Mouse (Mus musculus) intestine, postnatal 0 days (tissue): Measurements from ENCODE around the gene Mrc1. TPM values are rescaled to one million over a fixed set of nuclear protein-coding genes. Genes with fewer than 3 reads are reported as not detected.

ENCODE experiments used
- ATAC-seq: fragments of 200-750 bp; cut with Nextera tagmentation; 2 replicates; pipeline ENCODE4 v1.8.0; 2017; ENCODE audit warnings: mild to moderate bottlenecking, moderate TSS enrichment, moderate library complexity
- H3K27ac ChIP-seq: fragments of 300-500 bp; sonication (generic); 2 replicates; pipeline ENCODE4 v1.5.1; 2014; ENCODE audit warnings: mild to moderate bottlenecking, low read depth, low read length, moderate library complexity
- H3K27me3 ChIP-seq: fragments of 300-500 bp; sonication (generic); replicated peaks from 2 replicates; pipeline ENCODE4 v1.6.1; 2014; ENCODE audit warnings: low read length, mixed read lengths; ENCODE audit not compliant: control insufficient read depth, insufficient read depth
- H3K36me3 ChIP-seq: fragments of 300-500 bp; sonication (generic); 2 replicates; pipeline ENCODE4 v1.6.1; 2014; ENCODE audit warnings: mild to moderate bottlenecking, moderate library complexity; ENCODE audit not compliant: control insufficient read depth, insufficient read depth
- H3K4me1 ChIP-seq: fragments of 300-500 bp; sonication (generic); replicated peaks from 2 replicates; pipeline ENCODE4 v1.6.1; 2014; ENCODE audit warnings: antibody characterized with exemption, low read length, mixed read lengths; ENCODE audit not compliant: control insufficient read depth, insufficient read depth
- H3K4me2 ChIP-seq: fragments of 300-500 bp; sonication (generic); replicated peaks from 2 replicates; pipeline ENCODE4 v1.6.1; 2014; ENCODE audit warnings: low read depth, mild to moderate bottlenecking, moderate library complexity
- H3K4me3 ChIP-seq: fragments of 300-500 bp; sonication (generic); 2 replicates; pipeline ENCODE4 v1.5.1; 2014; ENCODE audit warnings: low read depth, low read length
- H3K9ac ChIP-seq: fragments of 300-500 bp; sonication (generic); 2 replicates; pipeline ENCODE4 v1.6.1; 2014; ENCODE audit warnings: mild to moderate bottlenecking, low read depth, low read length
- H3K9me3 ChIP-seq: fragments of 300-500 bp; sonication (generic); 2 replicates; pipeline ENCODE4 v1.6.1; 2016; ENCODE audit warnings: mixed run types; ENCODE audit not compliant: control insufficient read depth
- CTCF ChIP-seq: sonication (generic); IDR thresholded peaks from 2 replicates; pipeline ENCODE4 v1.5.1; 2016; ENCODE audit warnings: low read depth, mild to moderate bottlenecking, control low read depth, antibody characterized with exemption, moderate library complexity
- WGBS: fragments of 180-500 bp; shearing (Covaris S2); extraction: QIAGEN DNeasy Blood & Tissue Kit; methylation state at CpG from one replicate; pipeline ENCODE4 v1.1.7; 2014; 5-methylcytosine and 5-hydroxymethylcytosine counted together
- polyA plus RNA-seq: library from polyadenylated mRNA; unstranded; fragments of >200 nt; fragmentation: Nextera tagmentation; extraction: Ambion mirVana; gene quantifications from 2 replicates; pipeline ENCODE4 v1.2.1, GENCODE M21; 2015

Gene Mrc1
- polyA plus RNA-seq, 1 experiment from 2014 or later = 3.1 TPM

DNA sequence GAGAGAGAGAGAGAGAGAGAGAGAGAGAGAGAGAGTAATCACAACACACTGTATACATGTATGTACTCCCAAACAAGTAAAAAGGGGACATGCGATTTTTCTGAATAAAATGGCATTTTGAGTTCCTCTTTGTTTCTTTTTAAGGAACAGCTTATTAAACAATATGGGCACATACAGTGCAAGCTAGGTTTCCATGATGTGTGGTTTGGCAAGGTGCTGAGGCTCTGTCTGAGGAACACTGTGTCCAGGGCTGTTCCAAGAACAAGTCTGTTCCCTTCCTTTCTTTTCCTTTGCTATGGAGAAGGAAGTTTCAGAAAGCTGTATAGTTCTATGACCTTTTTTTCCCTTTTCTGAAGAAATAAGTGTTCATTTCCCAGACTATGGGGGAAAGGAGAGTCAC lies 24.9 kb upstream of the Mrc1 start:
- Histone ChIP-seq H3K4me2 (no peak overlapping the region), H3K9me3 (no peaks in the 10 kb centered on the region), H3K27me3 (no peaks in the 10 kb centered on the region), H3K36me3 (0 out of 2 replicates have a peak, but pooled peaks cover 3% of the 10 kb centered on the region), H3K27ac (no peak overlapping the region), H3K4me3 (no peak overlapping the region), H3K9ac (no peak overlapping the region), H3K4me1 (no peaks in the 10 kb centered on the region; the same call in 1 of the 2 replicates)
- ATAC-seq = no peak
- 96% methylated on average over 1 of the region's 1 CpGs for WGBS
- no peak for TF ChIP-seq CTCF

DNA sequence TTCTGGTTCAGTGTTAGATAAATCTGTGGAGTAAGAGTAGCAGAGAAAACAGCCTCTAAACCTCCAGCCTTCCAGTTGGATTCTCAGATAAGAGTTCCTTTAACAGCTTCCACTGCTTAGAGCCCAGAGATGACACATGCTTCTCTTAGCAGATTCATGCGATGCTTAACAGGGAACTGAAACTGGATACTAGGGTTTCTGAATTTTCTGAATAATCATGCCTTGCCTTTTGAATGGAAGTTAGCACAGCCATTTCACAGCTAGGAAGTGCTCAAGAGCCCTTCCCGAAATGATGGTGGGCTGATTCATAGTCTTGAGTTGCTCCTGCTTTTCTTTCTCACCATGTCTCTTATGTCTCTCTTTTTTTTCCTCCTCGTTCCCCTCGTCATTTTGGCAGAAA lies 22.4 kb upstream of the Mrc1 start:
- TF ChIP-seq CTCF = no peak
- H3K4me2 ChIP-seq = no peak overlapping the region
- H3K27me3 ChIP-seq = no peaks in the 10 kb centered on the region
- WGBS = 78% methylated on average over 4 of the region's 4 CpGs
- no peak overlapping the region for H3K4me3 ChIP-seq
- H3K9ac ChIP-seq = no peak overlapping the region
- H3K27ac ChIP-seq = no peak overlapping the region
- no peaks in the 10 kb centered on the region; the same call in 1 of the 2 replicates for H3K4me1 ChIP-seq
- no peaks in the 10 kb centered on the region for H3K9me3 ChIP-seq
- 0 out of 2 replicates have a peak, but pooled peaks cover 3% of the 10 kb centered on the region for H3K36me3 ChIP-seq
- ATAC-seq = no peak

DNA sequence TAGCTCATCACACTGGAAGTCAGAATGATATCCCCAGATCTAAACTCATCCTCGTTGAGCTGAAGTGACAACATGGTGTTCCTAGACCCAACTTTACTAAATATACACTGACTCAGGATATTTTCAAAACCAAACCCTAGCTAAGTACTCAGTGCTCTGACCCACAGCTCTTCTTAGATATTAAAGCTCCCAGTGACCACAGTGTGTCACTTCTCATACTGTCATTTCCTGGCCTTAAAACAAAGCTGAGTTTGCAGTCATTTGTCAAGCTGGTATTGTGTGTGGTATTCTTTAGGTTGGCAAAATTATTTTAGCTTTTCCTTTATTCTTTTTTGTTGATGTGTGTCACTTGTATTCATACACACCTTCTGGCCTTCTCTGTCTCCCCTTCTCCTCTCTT lies 18.5 kb upstream of the Mrc1 start:
- 0 out of 2 replicates have a peak, but pooled peaks cover 2% of the 10 kb centered on the region for H3K36me3 ChIP-seq
- WGBS = 86% methylated on average over 1 of the region's 1 CpGs
- no peaks in the 10 kb centered on the region for H3K9me3 ChIP-seq
- no peak overlapping the region for H3K4me3 ChIP-seq
- no peak for ATAC-seq
- no peak for TF ChIP-seq CTCF
- no peak overlapping the region for H3K4me2 ChIP-seq
- no peak overlapping the region for H3K27ac ChIP-seq
- H3K27me3 ChIP-seq = no peaks in the 10 kb centered on the region
- no peak overlapping the region for H3K9ac ChIP-seq
- H3K4me1 ChIP-seq = no peaks in the 10 kb centered on the region; the same call in 1 of the 2 replicates

DNA sequence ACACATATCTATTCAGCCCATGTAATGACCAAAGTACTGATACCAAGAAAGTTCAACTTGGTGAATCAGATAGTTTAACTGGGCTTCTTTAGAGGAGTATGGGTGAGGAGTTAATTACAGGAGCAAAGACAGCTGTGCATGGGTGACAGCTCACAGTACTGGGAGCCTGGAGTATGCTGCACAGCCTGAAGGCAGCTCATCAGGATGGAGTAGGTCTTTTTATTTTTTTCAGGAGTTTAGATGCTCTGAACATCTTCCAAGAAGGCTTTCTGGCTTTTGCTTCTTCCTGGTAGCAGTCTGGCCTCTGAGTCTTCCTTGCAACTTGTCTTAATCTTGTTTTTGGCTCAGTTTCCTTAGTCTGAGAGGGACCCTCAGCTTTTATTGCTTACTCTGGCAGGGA lies 17.6 kb upstream of the Mrc1 start:
- no peak overlapping the region for H3K27ac ChIP-seq
- no peaks in the 10 kb centered on the region for H3K9me3 ChIP-seq
- H3K27me3 ChIP-seq = no peaks in the 10 kb centered on the region
- H3K4me2 ChIP-seq = no peak overlapping the region
- no peak overlapping the region for H3K9ac ChIP-seq
- H3K36me3 ChIP-seq = no peaks in the 10 kb centered on the region
- no peaks in the 10 kb centered on the region for H3K4me1 ChIP-seq
- H3K4me3 ChIP-seq = no peak overlapping the region
- TF ChIP-seq CTCF = no peak
- ATAC-seq = no peak

DNA sequence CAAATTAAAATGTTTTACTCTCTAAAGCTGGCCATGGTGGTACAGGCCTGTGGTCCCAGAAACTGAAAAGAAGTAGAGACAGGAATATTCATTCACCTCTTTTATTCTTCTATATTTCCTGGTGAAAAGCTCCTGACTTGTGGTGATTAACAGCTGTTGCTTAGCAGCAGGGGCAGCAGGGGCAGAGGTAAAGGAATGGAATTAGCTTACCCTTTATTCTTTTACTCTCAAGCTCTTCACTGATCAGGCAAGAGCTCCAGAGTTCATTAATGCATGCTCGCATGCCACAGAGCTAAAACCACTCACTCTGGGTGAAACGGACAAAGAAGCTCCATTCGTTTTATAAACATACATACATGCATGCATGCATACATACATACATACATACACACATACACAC lies 14.4 kb upstream of the Mrc1 start:
- no peak overlapping the region for H3K4me3 ChIP-seq
- no peak overlapping the region for H3K27ac ChIP-seq
- WGBS = 55% methylated on average over 3 of the region's 3 CpGs
- H3K4me1 ChIP-seq = no peaks in the 10 kb centered on the region
- no peaks in the 10 kb centered on the region for H3K27me3 ChIP-seq
- no peak overlapping the region for H3K4me2 ChIP-seq
- no peaks in the 10 kb centered on the region for H3K36me3 ChIP-seq
- TF ChIP-seq CTCF = no peak
- no peaks in the 10 kb centered on the region for H3K9me3 ChIP-seq
- no peak for ATAC-seq
- H3K9ac ChIP-seq = no peak overlapping the region

DNA sequence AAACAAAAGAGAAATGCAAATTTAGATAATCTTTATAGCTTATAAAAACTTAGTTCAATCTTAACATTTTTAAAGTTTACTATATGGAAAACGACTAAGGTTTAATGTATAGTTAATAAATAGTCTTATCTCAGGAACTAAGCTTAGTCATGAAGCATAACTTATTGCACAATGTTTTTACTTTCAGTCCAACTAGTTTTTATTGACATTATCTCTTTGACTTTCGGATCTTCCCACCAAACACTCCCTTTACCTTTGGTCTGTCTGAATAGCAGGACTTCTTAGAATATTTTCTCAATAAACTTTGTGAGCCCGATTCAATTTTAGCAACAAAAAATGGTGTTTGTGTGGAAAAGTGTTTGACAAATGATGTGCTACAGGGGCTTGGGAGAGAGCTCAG lies 12.5 kb upstream of the Mrc1 start:
- Histone ChIP-seq H3K4me2 (peak overlapping the region; percentile 37), H3K27ac (peak overlapping the region; percentile 35; the same call in 1 of the 2 replicates), H3K9me3 (no peaks in the 10 kb centered on the region), H3K4me3 (no peak overlapping the region), H3K4me1 (no peaks in the 10 kb centered on the region; the same call in 1 of the 2 replicates), H3K9ac (no peak overlapping the region), H3K36me3 (no peaks in the 10 kb centered on the region), H3K27me3 (no peaks in the 10 kb centered on the region)
- ATAC-seq = peak; percentile 65
- TF ChIP-seq CTCF = no peak
- WGBS = 37% methylated on average over 3 of the region's 3 CpGs

DNA sequence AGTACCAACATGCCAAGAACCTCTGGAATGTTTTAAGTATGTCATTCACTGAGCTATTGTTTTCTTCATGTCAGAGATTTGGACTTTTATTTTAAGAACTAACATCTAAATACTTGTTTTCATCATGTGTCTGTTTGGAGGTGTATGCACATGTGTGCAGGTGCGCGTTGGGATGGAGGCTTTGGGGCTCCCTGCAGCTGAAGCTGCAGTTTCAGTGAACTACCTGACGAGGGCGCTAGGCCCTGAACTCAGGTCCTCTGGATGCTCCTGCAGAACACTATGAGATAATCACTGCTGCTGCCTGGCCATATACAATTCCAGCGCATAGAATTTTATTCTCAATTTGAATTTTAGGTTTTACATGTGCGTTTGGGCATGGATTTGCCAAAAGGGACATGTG lies 11.1 kb upstream of the Mrc1 start:
- H3K27ac ChIP-seq = no peak overlapping the region
- TF ChIP-seq CTCF = peak; percentile 37; the same call in 1 of the 2 replicates
- H3K27me3 ChIP-seq = no peaks in the 10 kb centered on the region
- whole genome bisulfite sequencing = 78% methylated on average over 6 of the region's 6 CpGs
- no peak overlapping the region for H3K9ac ChIP-seq
- H3K4me3 ChIP-seq = no peak overlapping the region
- no peak overlapping the region for H3K4me2 ChIP-seq
- no peaks in the 10 kb centered on the region; the same call in 1 of the 2 replicates for H3K4me1 ChIP-seq
- no peaks in the 10 kb centered on the region for H3K9me3 ChIP-seq
- no peaks in the 10 kb centered on the region for H3K36me3 ChIP-seq
- ATAC-seq = no peak
